Mouse (Mus musculus) cerebral cortex, adult 2 months (tissue): ENCODE measurements around the gene Raver2.

ENCODE experiments used
- WGBS: fragments of 180-500 bp; shearing (Covaris S2); methylation state at CpG from one replicate; pipeline ENCODE4 v1.1.7; 2018; 5-methylcytosine and 5-hydroxymethylcytosine counted together

The Raver2 gene

GRCm38 (mm10) chr4:101176123-101176522, 107.3 kb downstream of the Raver2 start:
- WGBS, result 86% methylated on average over 6 of the region's 6 CpGs

- 95% methylated on average over 3 of the region's 3 CpGs for WGBS
Measured at GRCm38 (mm10) chr4:101177796-101178195, 109.0 kb downstream of the Raver2 start.

DNA sequence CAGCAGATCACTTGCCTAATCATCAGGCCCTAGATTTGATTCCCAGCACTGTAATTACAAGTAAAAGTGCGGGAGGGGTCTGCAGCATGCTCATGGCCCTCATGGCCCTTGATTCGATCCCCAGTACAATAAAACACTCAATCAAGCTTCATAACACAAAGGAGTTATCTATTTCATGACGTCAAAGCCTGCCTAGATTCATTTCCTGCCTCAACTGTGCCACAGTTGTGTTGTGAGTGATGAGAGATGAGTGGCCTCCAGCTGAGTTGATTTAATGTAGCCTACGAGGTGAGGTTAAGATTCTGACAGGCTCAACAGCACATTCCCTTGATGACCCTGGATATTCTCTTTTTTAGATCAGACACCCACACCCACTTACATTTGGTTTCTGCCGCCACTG, 110.3 kb downstream of the Raver2 start:
- 83% methylated on average over 5 of the region's 5 CpGs for whole genome bisulfite sequencing

GRCm38 (mm10) chr4:101179836-101180235, 111.1 kb downstream of the Raver2 start:
- 78% methylated on average over 6 of the region's 6 CpGs for WGBS

DNA sequence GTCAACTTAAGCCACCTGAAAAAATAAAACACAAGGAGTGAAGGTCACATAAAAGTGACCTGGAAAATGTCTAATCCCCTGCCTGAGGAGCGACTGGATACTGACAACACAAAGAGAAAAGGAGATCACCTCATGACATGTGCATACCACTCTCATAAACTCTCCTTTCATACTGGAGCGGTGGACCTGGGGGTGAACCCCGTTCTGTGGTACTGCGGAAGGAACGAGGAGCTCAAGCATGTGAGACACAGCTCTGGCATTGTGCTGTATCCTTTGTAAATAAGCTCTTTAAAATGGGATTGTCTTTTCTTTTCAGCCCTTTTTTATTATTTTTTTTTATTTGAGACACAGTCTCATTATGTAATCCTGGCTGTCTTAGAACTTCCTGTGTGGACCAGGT, 111.9 kb downstream of the Raver2 start:
- WGBS, result 84% methylated on average over 5 of the region's 5 CpGs

- 41% methylated on average over 9 of the region's 9 CpGs for WGBS
Measured at GRCm38 (mm10) chr4:101182603-101183011, 113.8 kb downstream of the Raver2 start.

GRCm38 (mm10) chr4:101185216-101185615, 116.4 kb downstream of the Raver2 start:
- 65% methylated on average over 3 of the region's 3 CpGs for WGBS

- WGBS, result 75% methylated on average over 5 of the region's 5 CpGs
Measured at GRCm38 (mm10) chr4:101186591-101186990, 117.8 kb downstream of the Raver2 start.

DNA sequence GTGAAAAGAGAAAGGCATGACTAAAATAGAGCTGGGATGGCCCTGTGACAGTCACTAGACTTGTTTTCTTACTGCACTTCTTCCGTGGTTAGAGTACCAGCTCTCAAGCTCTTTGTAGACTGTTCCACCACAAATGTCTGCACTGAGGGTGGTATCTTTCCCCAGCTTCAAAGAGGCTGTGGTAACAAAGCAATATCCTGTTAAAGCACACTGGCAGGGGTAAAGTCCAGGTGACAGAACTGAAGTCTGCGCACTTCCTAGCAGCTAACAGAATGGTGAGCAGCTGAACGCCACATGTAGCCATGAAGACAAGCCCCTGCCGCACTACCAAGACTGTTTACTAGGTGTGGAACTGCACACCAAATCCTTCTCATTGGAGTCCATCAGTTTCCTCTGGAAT, 118.6 kb downstream of the Raver2 start:
- WGBS, result 89% methylated on average over 4 of the region's 4 CpGs

DNA sequence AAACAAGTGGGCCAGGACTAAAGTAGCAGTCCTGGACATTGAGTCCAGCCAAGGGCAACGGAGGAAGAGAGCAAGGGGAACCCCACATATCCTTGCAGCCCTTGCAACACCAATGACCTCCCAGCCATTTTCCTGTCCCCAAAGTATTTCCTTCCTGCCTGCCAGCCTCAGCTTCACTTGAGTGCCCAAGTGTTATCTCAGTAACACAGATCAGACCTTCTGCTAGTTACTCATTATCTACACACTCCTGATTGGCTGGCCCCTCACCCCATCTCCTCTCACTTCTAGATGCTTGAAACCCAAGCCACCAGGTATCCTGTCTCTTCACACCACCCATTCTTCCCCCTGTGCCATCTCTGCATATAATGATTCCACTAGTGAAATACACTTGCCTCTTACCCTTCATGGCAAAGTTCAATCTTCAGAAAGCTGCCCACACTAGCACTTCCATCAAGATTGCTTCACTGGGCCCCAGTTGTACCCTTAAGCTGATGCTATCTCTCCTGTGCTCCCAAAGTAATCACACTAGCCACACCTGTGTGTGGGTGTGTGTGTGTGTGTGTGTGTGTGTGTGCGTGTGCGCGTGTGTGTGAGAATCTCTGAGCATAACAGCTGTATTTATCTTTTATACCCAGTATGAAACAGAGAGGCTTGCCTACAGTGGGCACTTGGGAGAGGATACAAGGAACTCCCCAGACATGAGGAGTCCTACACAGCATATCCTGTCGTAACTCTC, 123.6 kb downstream of the Raver2 start:
- 87% methylated on average over 5 of the region's 5 CpGs for WGBS

DNA sequence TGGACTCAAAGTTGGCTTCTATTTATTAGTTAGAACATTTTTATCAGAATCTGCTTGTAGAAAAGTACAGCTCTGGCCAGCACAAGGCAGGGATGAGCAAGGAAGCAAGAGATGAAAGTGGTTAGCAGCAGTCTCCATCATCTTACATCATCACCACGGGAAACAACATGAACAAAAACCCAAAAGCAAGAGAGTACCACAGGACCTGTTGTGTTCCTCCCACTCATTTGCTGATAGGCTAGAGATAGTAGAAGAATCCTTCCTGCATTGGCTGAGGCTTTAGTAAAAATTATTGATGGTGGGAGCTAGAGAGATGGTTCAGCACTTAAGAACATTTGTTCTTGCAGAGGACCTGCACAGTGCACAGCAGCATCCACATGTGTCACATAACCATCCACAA, 125.4 kb downstream of the Raver2 start:
- 85% methylated on average over 1 of the region's 1 CpGs for WGBS

- 70% methylated on average over 2 of the region's 2 CpGs for WGBS
Measured at GRCm38 (mm10) chr4:101196407-101196806, 127.6 kb downstream of the Raver2 start.

- WGBS, result 46% methylated on average over 9 of the region's 9 CpGs
Measured at GRCm38 (mm10) chr4:101197421-101198170, 128.8 kb downstream of the Raver2 start.

DNA sequence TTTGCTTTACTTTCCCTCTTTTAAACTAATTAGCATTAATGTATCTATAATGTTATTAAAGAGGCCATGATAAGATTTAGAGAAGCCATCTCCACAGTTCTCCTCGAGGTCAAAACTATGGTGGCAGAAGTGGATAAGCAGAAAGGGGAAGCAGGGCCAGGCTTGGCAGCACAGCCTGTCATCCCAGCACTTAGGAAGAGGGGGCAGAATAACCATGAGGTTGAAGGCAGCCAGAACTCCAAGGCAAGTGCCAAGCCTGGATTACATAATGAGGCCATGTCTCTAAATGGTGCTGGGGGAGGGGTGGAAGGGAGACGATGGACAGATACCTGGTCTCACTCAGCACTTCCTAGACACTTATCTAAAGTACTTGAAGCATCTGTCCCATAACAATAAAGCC, 129.6 kb downstream of the Raver2 start:
- WGBS, result 16% methylated on average over 2 of the region's 2 CpGs

DNA sequence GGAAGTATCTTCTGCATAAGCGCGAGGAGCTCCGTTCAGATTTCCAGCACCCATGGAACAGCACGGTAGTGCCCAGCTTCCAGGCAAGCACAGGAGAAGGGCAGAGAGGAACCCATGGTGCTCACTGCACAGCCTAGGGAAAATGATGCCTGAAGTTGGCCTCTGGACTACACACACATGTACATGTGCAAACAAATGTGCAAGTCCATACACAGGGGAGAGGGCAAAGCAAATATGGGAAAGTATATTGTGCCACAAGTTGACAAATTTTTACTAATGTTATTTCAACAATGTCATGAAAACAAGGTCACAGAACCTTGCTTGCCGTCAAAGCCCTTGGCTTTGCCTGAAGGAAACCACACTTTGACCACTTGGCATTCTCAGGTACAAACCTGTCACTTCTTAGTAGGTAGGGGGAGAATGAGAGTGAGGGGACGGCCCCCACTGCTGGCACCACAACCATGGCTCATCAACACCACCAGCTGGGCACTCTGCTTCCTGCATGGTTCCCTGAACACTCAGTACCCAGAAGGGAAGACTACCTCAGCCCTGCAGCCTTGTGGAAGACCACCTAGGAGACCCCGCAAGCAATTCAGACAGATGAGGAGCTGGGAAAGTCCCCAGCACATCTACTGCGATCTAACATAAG, 130.8 kb downstream of the Raver2 start:
- 91% methylated on average over 8 of the region's 8 CpGs for WGBS
